Comparison of ENCODE assay signal across 28 mouse cellular contexts in genomic region chr6:87741978-87742377, GRCm38 (mm10). TPM values are rescaled to one million over a fixed set of nuclear protein-coding genes. Genes with fewer than 3 reads are reported as not detected.
DNase-seq lines count a peak whose midpoint lies in the region; ATAC-seq and TF ChIP-seq lines count a peak whose summit lies in the region.
"Had no signal": no experiment of that assay in that cellular context is flagged by ENCODE, and none has a peak within 500 bp of the region (broad histone marks: within the 10 kb centered on the region; RNA-seq: fewer than 3 reads in every experiment).

No protein-coding gene starts in this region.

- H3K4me1 ChIP-seq in midbrain, embryonic 10.5 days: peaks cover 48% of the 10 kb centered on the region
- H3K4me1 ChIP-seq in midbrain, embryonic 14.5 days (ENCODE audit: control insufficient read depth, insufficient read depth, low read length): 0 out of 2 replicates have a peak, but pooled peaks cover 3% of the 10 kb centered on the region
- peaks cover 24 to 44% of the 10 kb centered on the region in 2 experiments for H3K4me1 ChIP-seq in CH12.LX (ENCODE audit: control insufficient read depth in 1 of 2, insufficient read depth in 2 of 2)
- H3K4me1 ChIP-seq in heart, adult 2 months (ENCODE audit: control insufficient read depth, insufficient read depth, low read length): peaks cover 2% of the 10 kb centered on the region; the same call in 1 of the 2 replicates

- no peak for ATAC-seq in midbrain, embryonic 14.5 days (ENCODE audit: low FRiP score, low TSS enrichment)
- ATAC-seq: forebrain, embryonic 13.5 days; hindbrain, postnatal 0 days had no signal

- TF ChIP-seq CTCF in CH12.LX (conservative IDR thresholded peaks at IDR 0.05 in 1 of 2, IDR thresholded peaks at IDR 0.05 in 1 of 2; ENCODE audit: low read depth in 2 of 2, low read length in 2 of 2): no peak
- no peak for TF ChIP-seq CTCF in heart, adult 2 months (IDR thresholded peaks at IDR 0.05)

- H3K79me2 ChIP-seq in CH12.LX (replicated peaks; ENCODE audit: control insufficient read depth, extremely low read depth, insufficient read depth, poor library complexity, severe bottlenecking): no peaks in the 10 kb centered on the region
- no peaks in the 10 kb centered on the region for H3K79me2 ChIP-seq in heart, adult 2 months (replicated peaks; ENCODE audit: control insufficient read depth, insufficient read depth, low read length)

- DNase-seq in midbrain, embryonic 10.5 days (ENCODE audit: low spot score): no peak
- no peak for DNase-seq in midbrain, embryonic 14.5 days
- DNase-seq in CH12.LX (ENCODE audit: extremely low read depth): no peak
- DNase-seq in induced T-regulatory cell, adult 2 months (ENCODE audit: low read depth): peak; percentile 50
- DNase-seq in heart, adult 2 months: no peak
- no peak for DNase-seq in right cerebral cortex, postnatal 4 days
- DNase-seq in adrenal gland, postnatal 4 days (ENCODE audit: low spot score in 2 of 2): no peak
- DNase-seq: cerebellum, adult 18-20 months; cerebellum, postnatal 25 days; gastrocnemius, postnatal 14 days; heart, postnatal 36 days; kidney, adult 18-20 months; lung, adult 2 months; retina, postnatal 1 day; right cerebral cortex, postnatal 25 days; spleen, adult 18-20 months; thymus, adult 2 months had no signal

- 0 out of 2 replicates have a peak overlapping the region, but pooled peaks have one; percentile 28 for H3K27ac ChIP-seq in midbrain, embryonic 10.5 days (replicated peaks)
- no peak overlapping the region for H3K27ac ChIP-seq in midbrain, embryonic 14.5 days (replicated peaks; ENCODE audit: low read depth, low read length)
- no peak overlapping the region for H3K27ac ChIP-seq in CH12.LX (ENCODE audit: insufficient read depth, low read depth)
- H3K27ac ChIP-seq in heart, adult 2 months: no peak overlapping the region
- H3K27ac ChIP-seq: forebrain, embryonic 13.5 days; heart, embryonic 10.5 days; heart, embryonic 15.5 days; hindbrain, embryonic 12.5 days; hindbrain, postnatal 0 days; kidney, embryonic 15.5 days; macrophage; midbrain, embryonic 12.5 days had no signal

- no peak overlapping the region for H3K4me3 ChIP-seq in midbrain, embryonic 10.5 days
- no peak overlapping the region for H3K4me3 ChIP-seq in midbrain, embryonic 14.5 days (replicated peaks; ENCODE audit: low read depth, low read length)
- H3K4me3 ChIP-seq in CH12.LX (replicated peaks in 1 of 3; ENCODE audit: low read depth in 2 of 3, low read length in 2 of 3, poor library complexity in 1 of 3): no peak overlapping the region
- H3K4me3 ChIP-seq in heart, adult 2 months: no peak overlapping the region
- H3K4me3 ChIP-seq: forebrain, embryonic 13.5 days; heart, embryonic 10.5 days; heart, embryonic 15.5 days; hindbrain, embryonic 12.5 days; kidney, embryonic 15.5 days; midbrain, embryonic 12.5 days had no signal

- TF ChIP-seq EP300 in CH12.LX (IDR thresholded peaks at IDR 0.05; ENCODE audit: low read length): no peak
- no peak for TF ChIP-seq EP300 in heart, adult 2 months (IDR thresholded peaks at IDR 0.05; ENCODE audit: insufficient read depth, low read depth, low read length)

- peaks cover 15% of the 10 kb centered on the region for H3K27me3 ChIP-seq in midbrain, embryonic 10.5 days (ENCODE audit: low read depth, poor library complexity, severe bottlenecking)
- H3K27me3 ChIP-seq in midbrain, embryonic 14.5 days (ENCODE audit: control insufficient read depth, insufficient read depth, low read length): no peaks in the 10 kb centered on the region
- no peaks in the 10 kb centered on the region for H3K27me3 ChIP-seq in CH12.LX (replicated peaks)
- no peaks in the 10 kb centered on the region for H3K27me3 ChIP-seq in heart, adult 2 months (ENCODE audit: control insufficient read depth, insufficient read depth, low read length)
- H3K27me3 ChIP-seq: heart, embryonic 15.5 days; kidney, embryonic 15.5 days had no signal

- H3K9ac ChIP-seq in midbrain, embryonic 14.5 days (replicated peaks; ENCODE audit: low read length): no peak overlapping the region
- H3K9ac ChIP-seq in CH12.LX (ENCODE audit: insufficient read depth, low read depth): no peak overlapping the region
- H3K9ac ChIP-seq in heart, adult 2 months (ENCODE audit: low read depth, low read length): no peak overlapping the region
- H3K9ac ChIP-seq: forebrain, embryonic 13.5 days; heart, embryonic 15.5 days; hindbrain, embryonic 12.5 days; kidney, embryonic 15.5 days; liver, embryonic 14.5 days; midbrain, embryonic 12.5 days had no signal

- dilution Hi-C loops in CH12.LX (cut with MboI; ENCODE audit: extremely low pct_ligation_motif_present, extremely low pct_unique_long_range_greater_than_20kb, low sequenced_read_pairs): no loop called here

- intact Hi-C loops in heart, adult 2 months (cut with DNase I): no loop called here

- no peak overlapping the region for H3K4me2 ChIP-seq in midbrain, embryonic 14.5 days (ENCODE audit: low read length)
- no peak overlapping the region for H3K4me2 ChIP-seq in CH12.LX (ENCODE audit: insufficient read depth, low read depth, poor library complexity, severe bottlenecking)
- H3K4me2 ChIP-seq: forebrain, embryonic 13.5 days; heart, embryonic 15.5 days; hindbrain, embryonic 12.5 days; kidney, embryonic 15.5 days; midbrain, embryonic 12.5 days had no signal

- in situ Hi-C loops in CH12.LX (cut with MboI; ENCODE audit: low pct_ligation_motif_present, low pct_unique_long_range_greater_than_20kb, low sequenced_read_pairs): no loop called here

- TF ChIP-seq POLR2A in CH12.LX (IDR thresholded peaks at IDR 0.05; ENCODE audit: low read depth, low read length): no peak
- no peak for TF ChIP-seq POLR2A in heart, adult 2 months (IDR thresholded peaks at IDR 0.05; ENCODE audit: insufficient read depth, low read depth, low read length)

- H3K36me3 ChIP-seq in midbrain, embryonic 10.5 days: peaks cover 9% of the 10 kb centered on the region; the same call in 1 of the 2 replicates
- no peaks in the 10 kb centered on the region for H3K36me3 ChIP-seq in midbrain, embryonic 14.5 days (ENCODE audit: control insufficient read depth, insufficient read depth, low read length)
- H3K36me3 ChIP-seq in CH12.LX (replicated peaks in 1 of 2; ENCODE audit: control insufficient read depth in 1 of 2, insufficient read depth in 1 of 2, low read length in 1 of 2): peaks cover 0 to 3% of the 10 kb centered on the region in 2 experiments
- H3K36me3 ChIP-seq in heart, adult 2 months (ENCODE audit: control insufficient read depth, insufficient read depth, low read length): no peaks in the 10 kb centered on the region
- H3K36me3 ChIP-seq: heart, embryonic 10.5 days; heart, embryonic 15.5 days; hindbrain, embryonic 12.5 days; kidney, embryonic 15.5 days; midbrain, embryonic 12.5 days had no signal

- TF ChIP-seq RAD21 in CH12.LX (IDR thresholded peaks at IDR 0.05; ENCODE audit: low read depth, low read length): no peak

- WGBS in midbrain, embryonic 10.5 days: 95% methylated on average over 8 of the region's 8 CpGs
- WGBS in midbrain, embryonic 14.5 days: 93% methylated on average over 8 of the region's 8 CpGs
- WGBS in heart, adult 2 months: 68% methylated on average over 8 of the region's 8 CpGs

- no peaks in the 10 kb centered on the region for H3K9me3 ChIP-seq in midbrain, embryonic 10.5 days (replicated peaks)
- H3K9me3 ChIP-seq in midbrain, embryonic 14.5 days (ENCODE audit: control insufficient read depth, low read length): no peaks in the 10 kb centered on the region
- no peaks in the 10 kb centered on the region for H3K9me3 ChIP-seq in CH12.LX (replicated peaks; ENCODE audit: low read length)
- H3K9me3 ChIP-seq: forebrain, embryonic 13.5 days; heart, embryonic 10.5 days; heart, embryonic 15.5 days; hindbrain, embryonic 12.5 days; kidney, embryonic 15.5 days; midbrain, embryonic 12.5 days had no signal

TF ChIP-seq in CH12.LX, 34 proteins besides CTCF, POLR2A, EP300 and RAD21:
- TF ChIP-seq BHLHE40 (IDR thresholded peaks at IDR 0.05; ENCODE audit: low read depth, low read length): peak; percentile 52; the same call in 1 of the 2 replicates
- no peak for TF ChIP-seq KAT2A (IDR thresholded peaks at IDR 0.05; ENCODE audit: insufficient replicate concordance, low read length)
- TF ChIP-seq ZNF384 (IDR thresholded peaks at IDR 0.05; ENCODE audit: low read depth, low read length): no peak
TF ChIP-seq in CH12.LX: peak in this region for 1.

RNA-seq across cellular contexts. Expression of gene Efcc1, which starts 11.3 kb away (rescaled TPM):
- 5.4 and 7.2 TPM in 2 replicates for polyA plus RNA-seq in midbrain, embryonic 10.5 days (2016; fragmentation: Nextera tagmentation; extraction: Ambion mirVana)
- polyA plus RNA-seq in midbrain, embryonic 14.5 days (2014; fragmentation: Nextera tagmentation; extraction: Ambion mirVana): 4.1 and 5.0 TPM in 2 replicates
- total RNA-seq in CH12.LX (2012; rRNA removed) (not detected in 2 replicates), CH12.LX (2014; rRNA removed) (not detected in 2 replicates)
- 0.14 and 0.18 TPM in 2 replicates for polyA plus RNA-seq in CH12.LX (2012; ENCODE audit: insufficient read length, low read depth)
- 1 to 10 TPM in 1 of 2 experiments, under 1 TPM in 1; 0.86 to 1.2 TPM for total RNA-seq in heart, adult 2 months (2021)
- 1.3 and 2.5 TPM in 2 replicates for polyA plus RNA-seq in heart, adult 2 months (2012; rRNA removed)
- total RNA-seq in adrenal gland, postnatal 4 days (2021): 1 to 10 TPM; 2.0 to 2.1 TPM
- polyA plus RNA-seq: macrophage had no signal

RNA-seq across cellular contexts. Expression of gene Gp9, which starts 35.9 kb away (rescaled TPM):
- polyA plus RNA-seq in midbrain, embryonic 10.5 days (2016; fragmentation: Nextera tagmentation; extraction: Ambion mirVana): 2.8 and 3.4 TPM in 2 replicates
- polyA plus RNA-seq in midbrain, embryonic 14.5 days (2014; fragmentation: Nextera tagmentation; extraction: Ambion mirVana): 0.59 and 0.66 TPM in 2 replicates
- total RNA-seq in CH12.LX (2012; rRNA removed) (not detected in 2 replicates), CH12.LX (2014; rRNA removed) (not detected in 2 replicates)
- polyA plus RNA-seq in CH12.LX (2012; ENCODE audit: insufficient read length, low read depth): not detected in 2 replicates
- total RNA-seq in heart, adult 2 months (2021): 1 to 10 TPM in 1 of 2 experiments, under 1 TPM in 1; 0.94 to 5.8 TPM
- polyA plus RNA-seq in heart, adult 2 months (2012; rRNA removed): 2.6 and 9.9 TPM in 2 replicates
- 1 to 10 TPM; 1.0 to 1.1 TPM for total RNA-seq in adrenal gland, postnatal 4 days (2021)
- total RNA-seq: gastrocnemius, postnatal 14 days; granulocyte monocyte progenitor cell, adult 5-6 weeks; hindbrain, postnatal 0 days had no signal
- polyA plus RNA-seq: C2C12 had no signal
